Mouse (Mus musculus) kidney, adult 8-10 months (tissue): ENCODE measurements around the gene Trappc2l.

Source experiments
- DNase-seq, 2 experiments: peaks; one replicate each; pipeline ENCODE4 v3.0.0; 2022

Gene Trappc2l

DNA sequence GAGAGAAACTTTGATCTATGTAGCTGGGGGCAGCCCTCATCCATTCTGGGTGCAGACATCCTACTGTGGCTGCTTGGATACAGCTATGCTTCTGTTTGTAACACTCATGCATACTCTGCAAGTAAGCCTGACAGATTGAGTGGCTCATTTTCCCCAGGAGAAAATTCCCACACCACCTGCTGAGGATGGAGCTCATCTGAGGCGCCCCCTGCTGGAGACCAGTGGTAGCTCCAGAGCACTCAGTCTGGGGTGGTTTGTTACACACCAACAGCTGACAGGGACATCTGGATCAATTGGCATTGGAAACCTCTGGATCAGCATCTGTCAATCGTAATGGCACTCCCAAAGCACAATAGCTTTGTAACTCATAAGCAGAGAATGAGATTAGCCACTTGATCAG lies 48.6 kb downstream of the Trappc2l start:
- DNase-seq: peak in 1 of 2 experiments; percentile 33

DNA sequence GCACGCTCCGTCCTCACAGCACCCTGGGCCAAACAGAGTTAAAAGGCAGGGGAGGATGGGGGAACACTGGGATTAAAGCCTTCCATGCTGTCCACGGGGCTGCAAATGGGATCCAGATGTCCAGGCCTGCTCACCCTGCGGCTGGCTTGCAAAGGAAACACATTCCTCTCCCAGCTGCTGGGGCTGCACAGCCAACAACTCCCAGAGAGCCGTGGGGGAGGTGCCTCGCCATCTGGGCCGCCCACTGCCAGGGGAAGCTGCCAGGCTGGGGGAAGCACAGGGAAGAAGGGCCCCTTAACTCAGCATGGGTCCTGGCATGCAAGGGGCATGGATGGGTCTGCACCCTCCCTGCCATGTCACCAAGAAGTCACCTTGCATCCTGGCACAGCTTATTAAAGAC lies 49.7 kb downstream of the Trappc2l start:
- peak; percentile 33 to 41 for DNase-seq

DNA sequence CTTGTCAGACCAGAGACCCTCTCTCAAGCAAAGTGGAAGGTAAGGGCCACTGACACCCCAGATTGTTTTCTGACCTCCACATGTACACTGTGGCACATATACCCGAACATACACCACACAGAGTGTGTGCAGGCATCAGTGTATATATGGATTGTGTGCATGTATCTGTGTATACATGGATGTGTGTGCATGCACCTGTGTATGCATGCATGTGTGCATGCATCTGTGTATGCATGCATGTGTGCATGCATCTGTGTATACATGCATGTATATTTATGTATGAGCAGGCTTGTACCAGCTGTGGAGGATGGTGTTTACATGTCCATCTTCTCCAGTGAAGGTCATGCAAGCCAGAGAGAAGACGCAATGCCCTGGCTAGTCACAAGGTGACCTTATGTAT lies 50.5 kb downstream of the Trappc2l start:
- DNase-seq: no peak

DNA sequence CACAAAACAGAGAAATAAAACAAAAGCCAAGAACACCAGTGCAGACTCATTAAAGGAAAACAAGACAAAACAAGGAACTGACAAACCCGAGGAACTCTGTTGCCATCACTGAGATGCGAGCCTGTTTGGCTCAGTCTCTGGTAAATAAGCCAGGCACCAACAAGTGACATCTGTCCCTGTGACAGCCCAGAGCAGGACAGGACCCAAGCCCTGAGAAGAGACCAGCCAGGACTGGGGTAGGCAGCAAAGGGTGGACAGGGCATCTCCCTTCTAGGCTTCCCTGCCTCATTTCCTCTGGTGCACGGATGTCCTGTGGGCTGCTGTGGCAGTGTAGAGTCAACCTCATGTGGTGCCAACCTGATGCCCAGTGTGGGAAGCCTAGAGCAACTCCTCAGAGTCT lies 51.7 kb downstream of the Trappc2l start:
- no peak for DNase-seq

DNA sequence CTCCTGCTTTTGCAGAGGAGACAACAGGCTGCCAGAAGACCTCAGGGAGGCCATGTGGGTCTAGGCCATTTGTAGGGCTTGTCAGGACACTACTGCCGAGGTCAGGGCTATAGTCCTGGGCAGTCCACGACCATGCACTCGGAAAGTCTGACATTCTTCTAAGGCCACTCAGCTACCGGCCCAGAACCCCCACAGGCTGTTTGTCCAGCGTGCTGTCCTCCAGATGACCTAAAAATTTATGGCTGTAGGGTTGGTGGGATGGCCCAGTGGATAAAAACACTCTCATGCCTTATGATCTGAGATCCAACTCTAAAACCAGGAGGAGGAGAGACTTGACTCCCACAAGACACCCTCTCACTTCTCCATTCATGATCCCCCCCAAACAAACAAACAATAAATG lies 52.2 kb downstream of the Trappc2l start:
- DNase-seq: no peak

DNA sequence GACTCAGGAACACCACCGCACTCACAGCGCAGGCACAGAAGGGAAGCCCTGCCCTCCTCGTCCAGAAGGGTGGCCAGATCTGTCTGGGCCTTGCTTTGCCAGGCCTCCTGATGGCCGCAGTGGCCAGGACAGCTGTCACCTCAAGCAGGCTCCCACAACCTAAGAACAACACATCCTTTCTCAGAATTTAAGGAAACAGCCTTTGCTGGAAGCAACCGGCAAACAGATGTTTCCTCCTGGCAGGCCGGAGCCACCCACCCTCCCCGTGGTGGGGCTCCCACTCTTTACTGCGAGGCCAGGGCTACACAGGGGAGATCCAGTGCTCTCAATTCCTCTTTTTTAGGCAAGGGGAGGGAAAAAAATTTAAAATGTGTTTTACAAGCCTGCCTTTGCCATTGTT lies 53.8 kb downstream of the Trappc2l start:
- DNase-seq: peak; percentile 61 to 64

DNA sequence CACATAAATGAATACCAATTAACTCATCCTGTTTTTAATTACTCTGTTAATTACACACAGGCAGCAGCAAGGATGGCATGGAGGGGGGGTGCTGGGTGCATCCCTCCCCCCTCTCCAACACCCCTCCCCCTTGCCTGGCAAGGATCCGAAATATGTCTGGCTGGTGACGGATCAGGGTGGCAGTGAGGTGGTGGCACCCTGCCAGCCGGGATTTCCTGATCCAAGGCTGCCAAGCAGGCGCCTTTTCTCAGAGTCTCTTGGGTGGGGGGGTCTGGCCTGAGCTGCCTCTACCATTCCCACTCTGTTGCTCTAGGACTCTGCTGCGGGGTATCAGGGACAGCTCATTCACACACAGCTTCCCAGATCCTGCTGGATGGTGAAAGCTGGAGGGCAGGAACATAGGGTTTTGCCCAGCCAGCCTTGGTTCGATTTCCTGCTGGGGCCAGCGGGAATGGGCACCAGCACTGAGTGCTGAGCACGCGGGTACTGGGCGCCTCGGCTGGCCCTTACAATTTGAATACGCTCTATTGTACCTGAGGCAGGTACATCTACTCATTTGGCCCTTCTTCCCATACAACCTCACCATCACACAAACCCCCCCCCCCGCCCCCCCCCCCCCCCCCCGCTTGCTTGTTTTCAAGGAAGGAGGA lies 54.4 kb downstream of the Trappc2l start:
- DNase-seq: peak; percentile 64 to 67
